Mouse (Mus musculus): ENCODE data around the gene Inha. TPM values are rescaled to one million over a fixed set of nuclear protein-coding genes. Genes with fewer than 3 reads are reported as not detected.

Gene Inha
- total RNA-seq, 2 experiments from 2014 or later, result 25.5 to 28.4 TPM

DNA sequence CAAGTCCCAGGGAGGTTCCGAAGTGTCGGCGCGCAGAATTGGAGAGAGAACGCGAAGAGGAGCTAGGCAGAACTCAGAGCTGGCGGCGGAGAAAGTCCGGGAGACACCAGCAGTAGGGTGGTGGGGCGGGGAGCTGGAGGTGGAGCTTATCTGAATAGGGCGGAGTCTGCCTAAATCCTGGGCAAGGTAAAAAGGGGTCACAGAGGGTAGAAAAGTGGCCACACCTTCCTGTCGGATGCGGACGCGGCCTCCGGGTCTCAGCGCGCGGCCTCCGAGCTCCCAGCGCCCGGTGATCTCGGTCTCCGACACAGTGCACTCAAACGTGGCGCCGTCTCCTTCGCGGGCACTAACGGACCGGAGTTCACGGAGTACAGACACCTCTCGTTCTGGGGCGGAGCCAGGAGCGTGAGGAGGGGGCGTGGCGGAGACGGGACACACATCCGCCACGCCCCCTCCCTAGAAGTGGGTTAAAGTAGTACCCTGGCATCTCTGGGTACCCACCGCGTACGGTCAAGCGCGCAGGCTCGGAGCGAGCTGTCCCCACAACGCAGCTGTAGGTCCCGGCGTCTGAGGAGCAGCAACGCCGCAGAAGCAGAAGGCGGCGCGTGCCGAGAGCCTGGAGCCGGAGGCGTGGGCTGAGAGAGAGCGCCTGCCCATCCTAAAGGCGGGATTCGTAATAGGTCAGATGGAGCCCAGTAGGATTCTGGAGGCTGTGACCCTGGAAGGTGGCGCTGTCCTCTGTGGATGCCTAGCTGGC lies 19.3 kb upstream of the Inha start:
- peak; percentile 41 to 63 for DNase-seq (ENCODE audit: low spot score in 2 of 2)

DNA sequence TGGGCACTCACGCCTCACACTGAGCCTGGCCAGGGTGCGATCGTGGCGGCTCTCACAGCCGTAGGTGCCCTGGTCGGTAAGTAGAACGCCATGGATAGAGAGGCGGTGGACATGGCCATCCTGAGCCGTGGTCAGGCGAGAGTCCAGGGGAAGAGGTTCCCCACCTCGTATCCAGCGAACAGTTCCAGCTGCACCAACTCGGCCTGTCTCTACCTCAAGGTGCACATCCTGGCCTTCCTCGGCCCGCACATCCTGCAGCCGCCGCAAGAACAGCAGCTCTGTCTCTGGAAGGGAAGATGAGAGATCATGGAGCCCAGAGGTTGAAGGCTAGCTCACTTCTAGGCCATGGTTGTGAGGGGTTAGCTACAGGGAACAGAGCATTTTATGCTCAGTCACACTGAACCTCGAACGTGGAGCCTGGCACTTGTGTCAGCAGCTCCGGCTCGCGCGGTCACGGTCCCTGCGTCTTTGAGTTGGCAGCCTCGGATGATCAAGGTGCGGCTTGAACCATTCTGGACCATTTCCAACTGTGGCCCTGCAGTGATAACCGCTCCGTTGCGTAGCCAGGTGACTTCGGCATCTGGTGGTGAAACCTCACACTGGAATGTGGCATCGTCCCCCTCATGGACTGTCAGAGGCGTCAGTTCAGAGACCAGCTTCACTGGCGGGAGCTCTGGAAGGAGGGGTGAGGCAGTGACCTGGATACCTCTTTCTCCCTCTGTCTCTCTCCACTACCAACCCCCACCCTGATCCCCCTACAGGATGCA lies 15.9 kb upstream of the Inha start:
- DNase-seq (ENCODE audit: low spot score in 2 of 2), result no peak

DNA sequence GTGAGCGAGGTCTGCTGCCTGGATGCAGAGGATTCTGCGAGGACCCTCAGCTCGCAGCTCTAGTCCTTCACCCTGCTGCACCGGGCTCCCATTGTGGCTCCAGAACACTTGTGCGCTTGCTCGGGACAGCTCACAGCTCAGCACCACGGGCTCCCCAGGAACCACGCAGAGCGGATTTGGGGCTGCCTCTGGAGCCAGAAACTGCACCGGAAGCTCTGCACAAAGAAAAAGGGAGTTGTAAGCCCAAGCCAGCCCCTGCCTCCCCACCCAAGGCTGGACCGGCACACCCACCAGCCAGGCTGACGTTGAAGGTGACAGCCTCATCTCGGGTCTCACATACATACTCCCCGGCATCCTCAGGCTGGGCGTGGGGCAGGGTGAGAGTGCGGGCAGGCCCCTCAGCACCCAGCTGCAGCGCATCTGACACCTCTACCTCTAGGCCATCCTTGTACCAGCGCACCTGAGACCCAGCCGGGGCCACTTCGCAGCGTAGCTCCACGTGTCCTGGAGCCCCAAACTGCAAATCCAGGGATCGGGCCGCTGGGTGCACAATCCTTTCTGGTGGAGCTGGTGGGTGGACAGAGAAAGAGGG lies 14.2 kb upstream of the Inha start:
- no peak for DNase-seq (ENCODE audit: low spot score in 2 of 2)

DNA sequence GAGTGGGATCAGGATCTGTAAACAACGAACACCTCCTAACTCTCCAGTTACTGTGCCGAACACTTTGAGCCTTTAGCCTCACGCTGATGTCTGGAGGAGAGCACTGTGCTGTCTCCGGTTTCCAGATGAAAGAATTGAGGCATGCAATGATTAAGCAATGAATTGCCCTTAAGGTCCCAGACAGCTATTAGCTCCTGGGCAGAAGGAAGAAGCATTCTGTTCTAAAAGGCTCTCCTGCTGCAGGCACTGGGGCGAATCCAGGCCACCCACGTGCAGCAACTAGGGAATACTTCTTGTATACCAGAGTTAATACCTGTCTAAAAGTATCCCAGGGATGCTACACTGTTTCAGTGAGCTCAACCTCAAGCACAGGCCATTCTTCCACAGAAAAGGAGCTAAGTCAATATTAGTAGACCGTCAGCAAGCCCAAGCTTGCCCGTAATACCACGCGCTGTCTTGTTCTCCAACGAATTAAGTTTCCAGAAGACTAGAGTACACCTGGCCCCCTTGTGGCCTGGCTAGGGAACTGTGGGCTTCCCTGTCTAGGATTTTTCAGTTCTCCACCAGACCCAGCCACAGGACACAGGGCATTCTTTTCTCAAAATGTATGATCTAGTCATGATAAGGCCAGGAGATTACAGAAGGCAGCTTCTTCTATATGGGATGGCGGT lies 11.9 kb upstream of the Inha start:
- DNase-seq (ENCODE audit: low spot score in 2 of 2), result peak in 1 of 2 experiments; percentile 46

DNA sequence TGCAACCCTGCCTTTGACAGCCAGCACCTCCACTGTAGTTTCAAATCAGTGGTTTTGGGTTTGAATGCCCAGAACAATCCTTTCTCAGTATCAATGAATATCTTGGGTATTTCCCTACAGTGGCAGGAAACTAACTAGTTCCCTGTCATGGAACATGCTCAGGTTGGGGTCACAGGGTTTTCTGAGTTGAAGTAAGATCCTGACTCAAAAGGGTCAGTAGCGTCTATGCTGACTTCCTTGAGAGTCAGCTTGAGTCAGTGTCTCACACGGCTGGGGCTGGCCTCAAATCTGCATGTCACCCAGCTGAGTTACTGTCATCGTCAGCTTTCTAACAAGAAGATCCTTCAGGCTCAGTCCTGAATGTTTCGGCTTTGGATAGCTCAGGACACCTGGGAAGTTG lies 8.0 kb upstream of the Inha start:
- DNase-seq (ENCODE audit: low spot score in 2 of 2), result no peak

DNA sequence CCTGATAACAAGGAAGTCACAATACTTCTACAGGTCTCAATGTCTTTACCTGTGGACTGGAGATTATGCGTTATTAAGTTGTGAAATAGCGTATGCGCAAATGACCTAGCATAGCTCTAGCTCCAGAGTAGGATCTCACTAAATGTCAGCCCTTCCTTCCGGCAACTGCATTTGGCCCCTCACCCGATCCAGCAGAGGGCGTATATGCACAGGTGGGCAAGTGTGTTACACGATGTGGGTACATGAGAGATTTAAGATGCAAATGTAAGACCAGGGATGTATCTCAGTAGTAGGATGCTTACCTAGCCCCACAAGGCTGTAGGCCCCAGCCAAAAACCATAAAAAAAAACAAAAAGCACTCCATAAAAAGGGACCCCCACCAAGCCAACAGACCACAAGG lies 7.4 kb upstream of the Inha start:
- no peak for DNase-seq (ENCODE audit: low spot score in 2 of 2)

DNA sequence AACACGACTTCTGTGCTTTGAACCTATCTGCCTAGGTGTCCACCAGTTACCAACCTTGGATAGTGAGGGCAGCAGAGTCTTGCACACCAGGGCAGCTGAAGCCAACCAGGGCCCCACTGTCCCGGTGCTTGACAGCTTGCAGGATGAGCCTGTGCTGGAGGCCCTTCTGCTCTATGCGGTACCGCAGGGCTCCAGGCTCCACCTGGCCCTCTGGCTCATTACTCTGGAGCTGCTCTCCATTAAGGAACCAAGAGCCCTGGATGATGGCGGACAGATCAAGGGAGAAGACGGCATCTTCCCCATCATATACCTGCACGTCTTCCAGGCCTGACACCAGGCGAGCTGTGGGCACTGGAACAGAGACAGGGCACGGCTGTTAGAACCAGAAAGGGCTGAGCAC lies 5.0 kb upstream of the Inha start:
- no peak for DNase-seq (ENCODE audit: low spot score in 2 of 2)

DNA sequence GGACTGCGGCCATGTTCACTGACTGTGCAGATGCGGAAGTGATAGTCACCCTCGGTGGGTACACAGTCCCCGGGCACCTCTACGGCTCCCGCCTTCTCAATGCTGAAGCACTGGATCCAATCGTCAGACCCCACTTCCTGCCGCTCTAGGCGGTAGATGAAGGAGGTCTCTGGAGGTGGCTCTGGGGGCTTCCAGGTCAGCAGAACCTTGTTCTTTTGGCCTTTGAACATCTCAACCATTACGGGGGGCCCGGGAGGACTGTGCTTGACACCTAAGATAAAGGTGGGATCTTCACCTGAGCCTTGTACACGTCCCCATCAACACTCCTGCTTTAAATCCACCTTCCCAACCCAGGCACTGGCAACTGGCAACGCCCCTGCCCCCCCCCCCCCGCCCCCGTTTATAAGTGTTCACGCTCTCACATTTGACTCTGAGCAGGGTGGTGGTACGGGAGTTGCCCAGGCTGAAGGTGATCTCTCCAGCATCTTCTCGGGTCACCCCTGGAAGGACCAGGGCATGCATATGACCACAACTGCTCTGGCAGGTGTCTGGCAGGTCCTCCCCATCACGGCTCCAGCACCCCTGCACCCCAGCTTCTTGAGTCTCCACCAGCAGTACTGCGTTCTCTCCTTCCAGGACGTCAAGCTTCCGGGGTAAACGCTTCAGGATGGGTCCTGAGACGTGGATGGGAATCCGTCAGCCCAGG lies 3.8 kb upstream of the Inha start:
- DNase-seq (ENCODE audit: low spot score in 2 of 2), result no peak

DNA sequence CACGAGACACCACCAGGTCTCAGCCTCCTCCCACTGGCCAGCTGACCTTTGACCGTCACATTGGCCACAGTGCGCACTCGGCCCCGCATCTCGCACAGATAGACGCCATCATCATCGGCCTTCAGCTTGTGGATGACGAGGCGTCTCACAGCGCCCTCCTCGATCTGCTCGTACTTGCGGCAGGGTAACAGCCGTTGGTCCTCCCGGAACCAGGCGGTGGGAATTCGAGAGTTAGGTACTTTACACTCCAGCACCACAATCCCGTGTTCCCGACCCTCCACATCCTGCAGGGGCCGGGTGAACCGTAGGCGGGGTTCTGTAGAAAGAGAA lies 3.3 kb upstream of the Inha start:
- no peak for DNase-seq (ENCODE audit: low spot score in 2 of 2)

DNA sequence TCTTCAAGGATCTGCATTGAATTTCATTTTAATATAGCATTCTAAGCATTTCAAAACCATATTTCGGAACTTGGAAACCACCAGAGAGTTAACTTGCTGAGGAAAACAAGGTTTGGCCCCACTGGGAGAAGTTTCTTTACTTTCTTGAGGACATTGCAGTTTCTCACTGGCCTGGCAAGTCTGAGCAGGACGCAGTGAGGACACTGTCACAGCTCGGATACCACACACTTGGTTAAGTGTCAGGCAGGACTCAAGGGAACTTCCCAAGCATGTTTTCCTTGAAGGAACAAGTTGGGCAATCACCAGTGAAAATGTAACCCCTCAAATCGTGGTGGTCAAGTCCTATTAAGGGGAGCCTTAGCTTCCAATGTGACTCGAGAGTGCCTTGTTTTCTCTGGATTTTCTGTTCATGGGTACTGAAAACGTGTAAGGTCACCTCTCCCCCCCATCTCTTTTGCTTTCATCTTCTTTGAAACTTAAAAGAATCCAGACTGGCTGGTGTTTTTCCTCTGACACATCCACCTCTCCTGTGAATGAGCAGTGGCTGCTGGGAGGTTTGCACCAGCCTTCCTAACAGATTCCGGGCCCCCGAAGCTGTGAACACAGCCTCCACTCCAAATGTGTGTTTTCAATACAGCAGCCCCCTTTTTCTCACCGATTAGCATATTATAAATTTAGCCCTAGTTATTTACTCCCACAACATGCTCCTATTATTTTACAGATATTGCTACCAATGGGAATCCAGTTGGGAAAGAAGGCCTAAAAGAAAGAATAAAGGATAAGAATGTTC lies 2.4 kb upstream of the Inha start:
- peak in 1 of 2 experiments; percentile 54 for DNase-seq (ENCODE audit: low spot score in 2 of 2)

DNA sequence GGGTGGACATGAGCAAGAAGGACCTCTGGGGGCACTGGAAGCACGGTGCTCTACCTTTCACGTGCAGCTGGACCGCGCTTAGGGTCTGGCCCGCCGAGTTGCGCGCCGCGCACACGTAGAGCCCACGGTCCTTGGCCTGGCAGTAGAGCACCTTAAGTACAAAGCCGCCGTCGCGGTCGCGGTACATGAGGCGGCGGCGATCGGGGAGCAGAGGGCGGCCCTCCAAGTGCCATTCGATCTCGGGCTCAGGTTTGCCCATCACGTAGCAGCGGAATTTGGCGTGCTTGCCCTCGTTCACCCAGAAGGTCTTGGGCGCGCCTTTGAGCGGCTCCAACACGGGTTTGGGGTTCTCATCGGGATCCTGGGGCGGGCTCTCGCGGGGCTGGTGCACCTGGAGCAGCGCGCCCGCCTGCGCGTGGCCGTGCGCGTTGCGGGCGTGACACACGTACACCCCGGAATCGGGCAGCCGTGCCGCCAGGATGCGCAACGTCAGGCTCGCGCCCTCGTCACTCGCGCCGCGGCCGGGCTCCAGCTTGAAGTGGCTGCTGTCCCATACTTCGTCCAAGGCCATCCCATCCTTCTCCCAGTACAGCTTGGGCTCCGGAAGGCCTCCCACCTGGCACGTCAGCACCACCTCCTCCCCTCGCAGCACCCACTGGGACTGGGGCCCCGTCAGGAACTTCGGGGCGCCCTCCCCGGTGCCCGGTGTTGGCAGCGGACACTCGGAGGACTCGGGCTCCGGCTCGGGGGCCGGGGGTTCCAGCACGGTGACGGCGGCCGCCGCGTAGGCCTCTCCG lies 1.5 kb upstream of the Inha start:
- peak; percentile 73 to 79 for DNase-seq (ENCODE audit: low spot score in 2 of 2)

DNA sequence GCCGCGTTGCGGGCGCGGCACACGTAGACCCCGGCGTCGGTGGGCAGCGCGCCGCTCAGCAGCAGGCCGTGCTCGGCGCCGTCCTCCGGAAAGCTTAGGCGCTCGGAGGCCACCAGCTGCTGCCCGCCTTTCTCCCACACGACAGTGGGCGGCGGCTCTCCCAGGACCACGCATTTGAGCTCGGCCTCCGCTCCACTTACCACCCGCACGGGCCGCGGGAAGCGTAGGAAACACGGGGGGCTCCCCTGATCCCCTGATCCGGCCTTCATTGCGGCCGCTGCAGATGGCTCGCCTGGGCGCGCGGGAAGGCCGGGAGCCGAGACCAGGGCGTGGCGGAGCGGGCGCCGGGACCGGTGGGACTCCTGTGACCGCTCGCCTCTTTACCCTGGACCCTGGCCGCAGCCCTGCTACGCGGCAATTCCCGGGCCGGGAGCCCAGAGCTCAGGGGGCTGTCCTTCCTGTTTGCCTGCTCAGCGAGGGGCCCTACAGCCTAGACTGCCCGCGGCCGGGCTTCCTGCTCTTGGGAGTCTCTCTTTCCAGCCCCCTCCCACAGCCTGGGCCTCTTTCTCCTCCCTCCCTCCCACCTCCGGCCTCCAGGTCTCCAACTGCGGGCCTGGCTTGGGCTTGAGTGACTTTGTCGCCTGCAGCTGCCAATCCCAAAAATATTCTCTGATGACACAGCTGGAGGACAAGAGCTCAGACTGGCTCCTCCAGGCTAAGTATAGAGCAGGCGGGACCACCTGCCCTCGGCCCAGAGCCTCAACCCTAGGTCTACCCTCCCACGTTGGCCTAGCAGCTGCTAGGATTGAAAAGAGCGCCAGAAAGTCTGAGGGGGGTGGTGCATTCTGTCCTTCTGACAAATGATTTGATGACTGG lies 683 bp upstream of the Inha start, which contains the start of gene Obsl1:
Gene Obsl1, minus strand, starts transcription at position 497 of the 876 bp plus-strand sequence.
- DNase-seq (ENCODE audit: low spot score in 2 of 2), result peak; percentile 63 to 70

DNA sequence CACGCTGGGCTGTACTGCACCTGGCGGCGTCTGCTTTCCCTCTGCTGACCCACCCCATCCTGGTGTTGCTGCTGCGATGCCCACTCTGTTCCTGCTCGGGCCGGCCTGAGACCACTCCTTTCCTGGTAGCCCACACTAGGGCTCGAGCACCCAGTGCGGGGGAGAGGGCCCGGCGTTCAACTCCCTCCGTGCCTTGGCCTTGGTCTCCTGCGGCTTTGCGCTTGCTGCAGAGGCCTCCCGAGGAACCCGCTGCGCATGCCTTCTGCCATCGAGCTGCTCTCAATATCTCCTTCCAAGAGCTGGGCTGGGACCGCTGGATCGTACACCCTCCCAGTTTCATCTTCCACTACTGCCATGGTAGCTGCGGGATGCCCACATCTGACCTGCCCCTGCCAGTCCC lies 2.7 kb downstream of the Inha start:
- DNase-seq (ENCODE audit: low spot score in 2 of 2), result no peak

DNA sequence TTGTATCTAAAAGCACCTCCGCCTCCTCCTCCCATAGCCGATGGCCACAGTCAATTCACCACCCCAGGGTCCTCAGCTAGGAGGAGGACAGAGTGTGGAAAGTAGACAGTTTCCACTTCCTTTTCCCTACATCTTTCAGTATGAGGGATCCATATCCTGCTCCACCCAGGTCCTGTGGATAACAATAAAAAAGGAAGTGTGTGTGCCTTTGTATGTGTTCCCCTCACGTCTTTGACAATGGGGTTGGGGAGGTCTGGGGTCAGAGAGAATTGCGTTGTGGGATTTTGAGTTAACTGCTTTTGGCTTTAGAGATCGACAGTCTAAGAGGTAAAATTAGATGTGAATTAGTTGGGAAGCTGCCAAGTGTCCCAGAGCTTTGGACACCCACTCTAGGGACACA lies 3.3 kb downstream of the Inha start:
- DNase-seq (ENCODE audit: low spot score in 2 of 2), result no peak

DNA sequence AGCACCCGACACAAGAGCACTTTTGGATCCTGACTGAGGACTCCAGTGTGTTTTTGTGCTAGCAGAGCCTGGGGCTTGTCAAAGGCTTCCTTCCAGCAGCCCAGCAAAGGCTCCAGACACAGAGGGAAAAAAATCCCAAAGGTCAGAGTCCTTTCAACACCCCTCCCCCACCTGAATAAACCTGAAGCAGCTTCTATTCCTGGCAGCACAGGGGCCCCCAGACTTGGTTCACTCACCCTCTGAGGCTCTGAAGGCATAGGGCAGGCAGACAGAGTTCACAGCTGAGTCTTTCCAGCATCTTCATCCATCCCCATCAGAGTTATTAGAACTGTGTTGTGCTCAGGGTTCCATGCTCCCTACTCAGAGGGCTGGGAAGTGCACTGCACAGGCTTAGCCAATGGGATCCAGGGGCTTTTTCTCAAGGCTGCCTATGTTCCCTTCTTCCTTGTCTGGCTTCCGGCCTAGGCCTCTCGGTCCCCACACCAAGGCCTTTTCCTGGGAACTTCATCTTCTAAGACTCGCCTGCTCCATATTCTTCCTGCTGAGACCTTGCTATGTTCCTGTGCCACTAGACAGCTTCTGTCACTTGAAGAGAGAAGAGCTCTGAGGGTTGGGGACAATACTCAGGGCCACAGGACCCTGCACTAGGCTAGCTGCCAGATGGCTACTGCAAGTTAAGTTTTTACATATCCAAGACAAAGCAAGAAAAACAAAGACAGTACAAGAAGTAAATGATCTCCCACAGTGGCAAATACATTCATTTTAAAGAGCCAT lies 4.7 kb downstream of the Inha start:
- no peak for DNase-seq (ENCODE audit: low spot score in 2 of 2)

DNA sequence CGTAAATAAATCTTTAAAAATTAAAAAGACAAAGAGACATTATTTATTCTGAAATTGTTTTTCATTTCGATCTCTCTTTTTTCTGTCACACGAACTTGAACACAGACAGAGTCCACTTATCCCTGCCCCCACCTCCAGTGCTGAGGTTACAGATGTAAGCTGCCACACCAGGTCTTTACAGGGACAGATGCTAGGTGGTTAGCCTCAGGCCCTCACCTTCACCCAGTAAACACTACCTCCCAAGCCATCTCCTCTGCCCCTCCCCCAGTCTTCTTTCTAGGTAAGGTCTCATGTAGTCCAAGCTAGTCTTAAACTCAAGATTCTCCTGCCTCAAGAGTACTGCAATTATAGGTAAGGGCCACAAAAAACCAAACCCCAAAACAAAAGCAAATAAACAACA lies 5.7 kb downstream of the Inha start:
- DNase-seq (ENCODE audit: low spot score in 2 of 2), result no peak

DNA sequence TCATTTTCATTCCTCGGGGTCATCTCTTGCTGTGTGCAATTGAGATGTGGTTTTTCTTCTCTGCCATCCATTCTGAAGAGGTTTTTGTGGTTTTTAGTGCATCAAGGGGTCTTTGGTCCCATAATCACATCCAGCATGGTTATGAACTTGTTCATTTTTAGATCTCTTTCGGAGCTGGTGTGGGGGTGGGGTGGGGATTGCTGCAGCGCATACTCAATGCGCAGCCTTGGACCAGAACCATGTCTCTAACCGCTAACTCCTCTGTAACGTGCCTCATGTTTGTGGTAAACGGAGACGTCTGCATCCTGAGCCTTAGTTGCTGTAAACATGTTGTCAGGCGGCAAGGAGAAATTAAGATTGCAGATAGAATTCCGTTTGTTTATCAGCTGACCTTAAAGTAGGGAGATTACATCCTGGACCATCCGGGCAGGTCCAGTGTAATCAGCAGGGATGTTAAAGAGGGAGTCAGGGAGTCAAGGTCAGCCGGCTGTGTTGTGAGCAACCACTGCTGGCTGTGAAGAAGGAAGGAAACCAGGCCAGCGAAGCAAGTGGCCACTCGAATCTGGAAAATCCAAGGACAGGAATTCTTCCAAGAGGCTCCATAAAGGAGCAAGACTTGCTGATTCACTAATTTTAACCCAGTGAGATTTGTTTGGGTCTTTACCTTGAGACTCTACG lies 10.0 kb downstream of the Inha start:
- no peak for DNase-seq (ENCODE audit: low spot score in 2 of 2)
